In genomic region chr2:32918391-32918790, GRCm38 (mm10) we compare ENCODE assay signal across 17 mouse cellular contexts. TPM values are rescaled to one million over a fixed set of nuclear protein-coding genes. Genes with fewer than 3 reads are reported as not detected.
DNase-seq lines count a peak whose midpoint lies in the region; ATAC-seq and TF ChIP-seq lines count a peak whose summit lies in the region.
"Had no signal": no experiment of that assay in that cellular context is flagged by ENCODE, and none has a peak within 500 bp of the region (broad histone marks: within the 10 kb centered on the region; RNA-seq: fewer than 3 reads in every experiment).

No protein-coding gene starts in this region.

- peak; percentile 84 for DNase-seq in liver, adult 2 months (ENCODE audit: extremely low read depth, low read depth, low spot score)
- no peak for DNase-seq in liver, embryonic 11.5 days (ENCODE audit: low spot score)
- peak; percentile 18 for DNase-seq in embryonic facial prominence, embryonic 11.5 days (ENCODE audit: low spot score)
- peak; percentile 72 for DNase-seq in limb, embryonic 11.5 days (ENCODE audit: low spot score)
- DNase-seq: adrenal gland, adult 2 months; cerebellum, adult 9-10 months; gastrocnemius, adult 2 months; kidney, adult 8-10 months; kidney, postnatal 14 days; thymus, postnatal 14 days had no signal

- no peaks in the 10 kb centered on the region for H3K79me2 ChIP-seq in liver, adult 2 months (ENCODE audit: control insufficient read depth, insufficient read depth, low read length)
- H3K79me2 ChIP-seq in macrophage (ENCODE audit: inconsistent target) = peaks cover 52% of the 10 kb centered on the region

- no peak overlapping the region for H3K4me3 ChIP-seq in liver, adult 2 months (ENCODE audit: insufficient read depth, low read depth, low read length)
- H3K4me3 ChIP-seq in liver, embryonic 11.5 days (ENCODE audit: low read depth, low read length) = no peak overlapping the region
- no peak overlapping the region for H3K4me3 ChIP-seq in embryonic facial prominence, embryonic 11.5 days (ENCODE audit: low read depth, low read length)
- no peak overlapping the region for H3K4me3 ChIP-seq in limb, embryonic 11.5 days (ENCODE audit: low read depth, low read length)
- H3K4me3 ChIP-seq in macrophage (ENCODE audit: inconsistent target) = no peak overlapping the region
- no peak overlapping the region for H3K4me3 ChIP-seq in intestine, postnatal 0 days (ENCODE audit: low read depth, low read length)
- H3K4me3 ChIP-seq: forebrain, embryonic 13.5 days; gastrocnemius, adult 2 months; heart, embryonic 10.5 days; midbrain, embryonic 12.5 days; neural tube, embryonic 12.5 days had no signal

- no peak for TF ChIP-seq CTCF in liver, adult 2 months (IDR thresholded peaks at IDR 0.05; ENCODE audit: low read depth, low read length)
- TF ChIP-seq CTCF in intestine, postnatal 0 days (IDR thresholded peaks at IDR 0.05; ENCODE audit: low read depth) = no peak

- no peaks in the 10 kb centered on the region for H3K9me3 ChIP-seq in liver, embryonic 11.5 days (ENCODE audit: control insufficient read depth, low read length)
- no peaks in the 10 kb centered on the region for H3K9me3 ChIP-seq in embryonic facial prominence, embryonic 11.5 days (replicated peaks; ENCODE audit: control insufficient read depth, low read length)
- no peaks in the 10 kb centered on the region for H3K9me3 ChIP-seq in limb, embryonic 11.5 days (ENCODE audit: control insufficient read depth, low read length)
- no peaks in the 10 kb centered on the region for H3K9me3 ChIP-seq in intestine, postnatal 0 days (ENCODE audit: control insufficient read depth)
- H3K9me3 ChIP-seq: forebrain, embryonic 13.5 days; heart, embryonic 10.5 days; midbrain, embryonic 12.5 days; neural tube, embryonic 12.5 days had no signal

- peak overlapping the region; percentile 11; the same call in 1 of the 2 replicates for H3K9ac ChIP-seq in liver, adult 2 months (ENCODE audit: low read depth, low read length)
- H3K9ac ChIP-seq in liver, embryonic 11.5 days (ENCODE audit: low read depth, low read length) = no peak overlapping the region
- no peak overlapping the region for H3K9ac ChIP-seq in embryonic facial prominence, embryonic 11.5 days (replicated peaks; ENCODE audit: low read length)
- peak overlapping the region; percentile 3; the same call in 1 of the 2 replicates for H3K9ac ChIP-seq in limb, embryonic 11.5 days (ENCODE audit: low read length)
- no peak overlapping the region for H3K9ac ChIP-seq in intestine, postnatal 0 days (ENCODE audit: low read depth, low read length)
- H3K9ac ChIP-seq: forebrain, embryonic 13.5 days; midbrain, embryonic 12.5 days; neural tube, embryonic 12.5 days had no signal

- WGBS in liver, adult 2 months = 29% methylated on average over 9 of the region's 9 CpGs
- WGBS in liver, embryonic 11.5 days = 77% methylated on average over 9 of the region's 9 CpGs
- WGBS in embryonic facial prominence, embryonic 11.5 days = 41% methylated on average over 9 of the region's 9 CpGs
- 29% methylated on average over 9 of the region's 9 CpGs for WGBS in limb, embryonic 11.5 days
- WGBS in macrophage (ENCODE audit: missing documents) = 95% methylated on average over 9 of the region's 9 CpGs
- 75% methylated on average over 9 of the region's 9 CpGs for WGBS in intestine, postnatal 0 days

- no peaks in the 10 kb centered on the region for H3K36me3 ChIP-seq in liver, adult 2 months (ENCODE audit: control insufficient read depth, insufficient read depth, low read length)
- H3K36me3 ChIP-seq in liver, embryonic 11.5 days (ENCODE audit: control insufficient read depth, insufficient read depth, low read length) = peaks cover 16% of the 10 kb centered on the region
- no peaks in the 10 kb centered on the region; the same call in none of the 2 replicates for H3K36me3 ChIP-seq in embryonic facial prominence, embryonic 11.5 days (replicated peaks; ENCODE audit: control insufficient read depth, insufficient read depth, low read depth, low read length)
- peaks cover 13% of the 10 kb centered on the region; the same call in 1 of the 2 replicates for H3K36me3 ChIP-seq in limb, embryonic 11.5 days (ENCODE audit: control insufficient read depth, insufficient read depth, low read length)
- peaks cover 49% of the 10 kb centered on the region for H3K36me3 ChIP-seq in macrophage (ENCODE audit: inconsistent target)
- H3K36me3 ChIP-seq in intestine, postnatal 0 days (ENCODE audit: control insufficient read depth, insufficient read depth) = peaks cover 70% of the 10 kb centered on the region

- TF ChIP-seq POLR2A in liver, adult 2 months (IDR thresholded peaks at IDR 0.05; ENCODE audit: extremely low read depth, insufficient read depth, low read length) = no peak

- no peak overlapping the region for H3K4me2 ChIP-seq in liver, embryonic 11.5 days
- H3K4me2 ChIP-seq in embryonic facial prominence, embryonic 11.5 days (ENCODE audit: low read depth, low read length) = no peak overlapping the region
- no peak overlapping the region for H3K4me2 ChIP-seq in limb, embryonic 11.5 days (ENCODE audit: low read depth, severe bottlenecking)
- H3K4me2 ChIP-seq in intestine, postnatal 0 days (replicated peaks; ENCODE audit: low read depth) = no peak overlapping the region
- H3K4me2 ChIP-seq: forebrain, embryonic 13.5 days; midbrain, embryonic 12.5 days; neural tube, embryonic 12.5 days had no signal

- no peaks in the 10 kb centered on the region for H3K27me3 ChIP-seq in liver, adult 2 months (ENCODE audit: control insufficient read depth, insufficient read depth, low read length)
- H3K27me3 ChIP-seq in liver, embryonic 11.5 days (replicated peaks; ENCODE audit: control insufficient read depth, insufficient read depth, low read length) = no peaks in the 10 kb centered on the region
- H3K27me3 ChIP-seq in embryonic facial prominence, embryonic 11.5 days (ENCODE audit: control insufficient read depth, insufficient read depth, low read length) = no peaks in the 10 kb centered on the region
- H3K27me3 ChIP-seq in limb, embryonic 11.5 days (ENCODE audit: control insufficient read depth, insufficient read depth, low read length) = no peaks in the 10 kb centered on the region
- H3K27me3 ChIP-seq in intestine, postnatal 0 days (replicated peaks; ENCODE audit: control insufficient read depth, insufficient read depth, low read length) = no peaks in the 10 kb centered on the region
- H3K27me3 ChIP-seq: forebrain, embryonic 13.5 days; midbrain, embryonic 12.5 days; neural tube, embryonic 12.5 days had no signal

- ATAC-seq in liver, embryonic 11.5 days (replicated peaks; ENCODE audit: low FRiP score) = no peak
- ATAC-seq in embryonic facial prominence, embryonic 11.5 days (replicated peaks; ENCODE audit: insufficient number of reproducible peaks, low FRiP score, low TSS enrichment, low read depth) = no peak
- ATAC-seq in limb, embryonic 11.5 days (ENCODE audit: insufficient number of reproducible peaks, low FRiP score, low TSS enrichment, low read depth) = no peak
- ATAC-seq in cerebellum, adult (ENCODE audit: insufficient number of reproducible peaks, low FRiP score, low TSS enrichment) = no peak
- no peak for ATAC-seq in intestine, postnatal 0 days
- ATAC-seq: forebrain, embryonic 13.5 days had no signal

- H3K4me1 ChIP-seq in liver, adult 2 months (ENCODE audit: control insufficient read depth, insufficient read depth, low read length) = peaks cover 16% of the 10 kb centered on the region
- peaks cover 21% of the 10 kb centered on the region for H3K4me1 ChIP-seq in liver, embryonic 11.5 days (replicated peaks; ENCODE audit: control insufficient read depth, insufficient read depth, low read length)
- no peaks in the 10 kb centered on the region for H3K4me1 ChIP-seq in embryonic facial prominence, embryonic 11.5 days (ENCODE audit: control insufficient read depth, insufficient read depth, low read length)
- H3K4me1 ChIP-seq in limb, embryonic 11.5 days (ENCODE audit: control insufficient read depth, insufficient read depth, low read length) = peaks cover 31% of the 10 kb centered on the region
- 0 out of 2 replicates have a peak, but pooled peaks cover 4% of the 10 kb centered on the region for H3K4me1 ChIP-seq in intestine, postnatal 0 days (replicated peaks; ENCODE audit: control insufficient read depth, insufficient read depth, low read length)
- H3K4me1 ChIP-seq: forebrain, embryonic 13.5 days; midbrain, embryonic 12.5 days had no signal

- peak overlapping the region; percentile 30 for H3K27ac ChIP-seq in liver, adult 2 months (replicated peaks; ENCODE audit: insufficient read depth, low read depth, low read length)
- H3K27ac ChIP-seq in liver, embryonic 11.5 days (ENCODE audit: low read depth, low read length) = no peak overlapping the region
- peak overlapping the region; percentile 9; the same call in 1 of the 2 replicates for H3K27ac ChIP-seq in embryonic facial prominence, embryonic 11.5 days (replicated peaks; ENCODE audit: low read depth, low read length)
- H3K27ac ChIP-seq in limb, embryonic 11.5 days (replicated peaks; ENCODE audit: low read depth, low read length) = peak overlapping the region; percentile 88
- peak overlapping the region; percentile 85 for H3K27ac ChIP-seq in macrophage
- no peak overlapping the region for H3K27ac ChIP-seq in intestine, postnatal 0 days (ENCODE audit: low read depth, low read length)
- H3K27ac ChIP-seq: forebrain, embryonic 13.5 days; midbrain, embryonic 12.5 days; neural tube, embryonic 12.5 days had no signal

RNA-seq across cellular contexts. Expression of gene Fam129b, which starts 42.5 kb away (rescaled TPM):
- 6.5 and 6.8 TPM in 2 replicates for total RNA-seq in liver, adult 2 months (2014; rRNA removed)
- polyA plus RNA-seq in liver, adult 2 months (2012; rRNA removed) = 5.6 and 10.5 TPM in 2 replicates
- 11.1 and 11.9 TPM in 2 replicates for polyA plus RNA-seq in liver, embryonic 11.5 days (2014; fragmentation: Nextera tagmentation; extraction: Ambion mirVana)
- 13.7 and 15.9 TPM in 2 replicates for polyA plus RNA-seq in embryonic facial prominence, embryonic 11.5 days (2014; fragmentation: Nextera tagmentation; extraction: Ambion mirVana)
- 18.6 and 23.2 TPM in 2 replicates for polyA plus RNA-seq in limb, embryonic 11.5 days (2014; fragmentation: Nextera tagmentation; extraction: Ambion mirVana)
- 100 to 1,000 TPM in 13 of 26 experiments, 10 to 100 TPM in 13; 35.9 to 648 (median 91.5) TPM for total RNA-seq in macrophage (2018; cell fraction: chromatin; rRNA removed)
- total RNA-seq in macrophage (2018; cell fraction: cytosol; rRNA removed) = 100 to 1,000 TPM in 14 of 26 experiments, 10 to 100 TPM in 12; 52.3 to 460 (median 164) TPM
- 100 to 1,000 TPM in 13 of 26 experiments, 10 to 100 TPM in 13; 39.2 to 371 (median 100) TPM for total RNA-seq in macrophage (2018; cell fraction: nucleus; rRNA removed)
- 117 to 240 TPM (median 185 TPM) in 3 replicates for polyA plus RNA-seq in macrophage (2018)
- 13.9 and 15.3 TPM in 2 replicates for polyA plus RNA-seq in intestine, postnatal 0 days (2015; fragmentation: Nextera tagmentation; extraction: Ambion mirVana)

RNA-seq across cellular contexts. Expression of gene Rpl12, which starts 43.0 kb away (rescaled TPM):
- 473 and 515 TPM in 2 replicates for total RNA-seq in liver, adult 2 months (2014; rRNA removed)
- 134 and 158 TPM in 2 replicates for polyA plus RNA-seq in liver, adult 2 months (2012; rRNA removed)
- 276 and 295 TPM in 2 replicates for polyA plus RNA-seq in liver, embryonic 11.5 days (2014; fragmentation: Nextera tagmentation; extraction: Ambion mirVana)
- polyA plus RNA-seq in embryonic facial prominence, embryonic 11.5 days (2014; fragmentation: Nextera tagmentation; extraction: Ambion mirVana) = 162 and 191 TPM in 2 replicates
- 191 and 198 TPM in 2 replicates for polyA plus RNA-seq in limb, embryonic 11.5 days (2014; fragmentation: Nextera tagmentation; extraction: Ambion mirVana)
- 100 to 1,000 TPM in 14 of 26 experiments, 10 to 100 TPM in 12; 49.4 to 246 (median 102) TPM for total RNA-seq in macrophage (2018; cell fraction: chromatin; rRNA removed)
- 1,000 to 10,000 TPM in 1 of 26 experiments, 100 to 1,000 TPM in 25; 247 to 1,058 (median 502) TPM for total RNA-seq in macrophage (2018; cell fraction: cytosol; rRNA removed)
- total RNA-seq in macrophage (2018; cell fraction: nucleus; rRNA removed) = 100 to 1,000 TPM in 14 of 26 experiments, 10 to 100 TPM in 12; 77.9 to 417 (median 104) TPM
- polyA plus RNA-seq in macrophage (2018) = 494 to 663 TPM (median 662 TPM) in 3 replicates
- polyA plus RNA-seq in intestine, postnatal 0 days (2015; fragmentation: Nextera tagmentation; extraction: Ambion mirVana) = 90.6 and 103 TPM in 2 replicates

RNA-seq across cellular contexts. Expression of gene Lrsam1, which starts 43.0 kb away (rescaled TPM):
- 6.0 and 9.7 TPM in 2 replicates for total RNA-seq in liver, adult 2 months (2014; rRNA removed)
- 8.8 and 9.7 TPM in 2 replicates for polyA plus RNA-seq in liver, adult 2 months (2012; rRNA removed)
- 6.1 and 6.7 TPM in 2 replicates for polyA plus RNA-seq in liver, embryonic 11.5 days (2014; fragmentation: Nextera tagmentation; extraction: Ambion mirVana)
- 5.2 and 6.5 TPM in 2 replicates for polyA plus RNA-seq in embryonic facial prominence, embryonic 11.5 days (2014; fragmentation: Nextera tagmentation; extraction: Ambion mirVana)
- polyA plus RNA-seq in limb, embryonic 11.5 days (2014; fragmentation: Nextera tagmentation; extraction: Ambion mirVana) = 6.0 and 7.0 TPM in 2 replicates
- total RNA-seq in macrophage (2018; cell fraction: chromatin; rRNA removed) = 100 to 1,000 TPM in 7 of 26 experiments, 10 to 100 TPM in 19; 12.7 to 176 (median 74.9) TPM
- total RNA-seq in macrophage (2018; cell fraction: cytosol; rRNA removed) = 10 to 100 TPM; 10.0 to 24.4 (median 16.4) TPM
- total RNA-seq in macrophage (2018; cell fraction: nucleus; rRNA removed) = 10 to 100 TPM; 10.4 to 84.4 (median 31.7) TPM
- polyA plus RNA-seq in macrophage (2018) = 12.2 to 17.5 TPM (median 12.3 TPM) in 3 replicates
- polyA plus RNA-seq in intestine, postnatal 0 days (2015; fragmentation: Nextera tagmentation; extraction: Ambion mirVana) = 4.3 and 4.4 TPM in 2 replicates

Comparison
In these comparisons a context has a peak if more than half of its experiments do, and no peak if none do; other contexts are left out.
1. H3K27ac ChIP-seq: peak in liver, adult 2 months (single experiment), embryonic facial prominence, embryonic 11.5 days (single experiment), limb, embryonic 11.5 days (single experiment) and macrophage (single experiment); none in liver, embryonic 11.5 days (single experiment) and intestine, postnatal 0 days (single experiment).
2. H3K9ac ChIP-seq: peak in liver, adult 2 months (single experiment) and limb, embryonic 11.5 days (single experiment); none in liver, embryonic 11.5 days (single experiment), embryonic facial prominence, embryonic 11.5 days (single experiment) and intestine, postnatal 0 days (single experiment).